Mouse (Mus musculus) retina, postnatal 1 day (tissue): ENCODE measurements at regions not wholly inside any gene's neighbourhood (a gene's known extent, or its start where the extent isn't known, plus 50 kb on each side); places are given as distances from the start of the nearest gene placed in this dataset.
A peak's percentile ranks its signal among the peaks of the same experiment; 100 is the strongest.

ENCODE experiments used
- DNase-seq: peaks from one replicate; pipeline ENCODE4 v3.0.0-alpha.2; 2012

GRCm38 (mm10) chr1:95762244-95762643 is 94.9 kb upstream of the St8sia4 start:
- peak; percentile 68 for DNase-seq

DNA sequence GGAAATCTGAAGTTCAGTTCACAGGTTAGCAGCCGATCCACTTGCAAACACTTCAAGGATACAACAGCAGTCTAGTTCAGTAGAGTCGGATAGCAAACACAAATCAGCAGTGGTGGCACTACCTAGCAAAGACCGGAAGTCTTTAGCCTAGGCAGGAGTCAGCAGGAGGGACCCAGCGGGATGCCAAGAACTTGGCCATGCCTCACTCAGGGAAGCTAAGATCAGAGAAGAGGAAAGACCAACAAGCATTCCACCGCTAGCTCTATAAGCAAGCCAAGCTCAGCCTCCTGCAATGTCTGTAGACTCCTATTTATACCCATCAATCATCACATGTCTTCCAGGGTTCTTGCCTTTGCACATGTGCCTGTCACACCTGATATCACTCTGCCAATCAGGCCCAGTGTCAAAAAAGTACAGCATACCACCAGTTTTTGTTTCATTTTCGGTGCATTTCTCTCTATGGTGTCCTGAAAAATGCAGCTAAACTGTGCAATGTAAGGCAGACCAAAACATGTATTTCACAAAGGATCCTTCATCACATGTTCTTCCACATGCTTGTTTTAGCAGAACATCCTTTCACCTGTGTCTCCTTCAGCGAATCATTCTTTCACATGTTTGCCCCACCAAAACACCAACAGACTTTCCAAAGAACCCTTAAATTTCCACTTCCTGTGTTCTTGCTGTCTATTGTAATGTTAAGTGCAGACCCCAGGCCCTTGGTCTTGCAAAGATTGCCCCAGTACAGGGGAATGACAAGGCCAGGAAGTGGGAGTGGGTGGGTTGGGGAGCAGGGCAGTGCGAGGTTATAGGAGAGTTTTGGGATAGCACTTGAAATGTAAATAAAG is 86.9 kb upstream of the St8sia4 start:
- DNase-seq: no peak

DNA sequence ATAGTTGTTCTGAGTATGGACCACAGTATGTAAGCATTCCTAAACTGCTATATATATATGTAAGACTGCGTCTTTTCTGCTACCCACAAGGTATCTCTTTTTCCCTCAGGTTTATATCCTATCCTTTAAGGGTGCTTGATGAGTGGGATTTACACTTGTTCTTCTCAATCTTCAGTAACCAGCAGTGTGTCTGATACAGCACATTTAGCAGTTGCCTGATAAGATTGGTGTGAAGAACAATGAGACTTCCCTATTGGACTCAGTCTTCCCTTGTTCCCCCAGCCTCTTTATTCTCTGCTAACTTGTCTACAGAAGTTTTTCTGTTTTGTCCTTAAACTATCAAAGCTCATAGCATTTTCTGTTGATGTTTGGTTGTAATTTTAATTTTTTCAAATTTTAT is 86.1 kb upstream of the St8sia4 start:
- no peak for DNase-seq

GRCm38 (mm10) chr1:95748940-95749339 is 81.6 kb upstream of the St8sia4 start:
- no peak for DNase-seq

- no peak for DNase-seq
These were observed 79.9 kb upstream of the St8sia4 start for GRCm38 (mm10) chr1:95747287-95747686.

DNA sequence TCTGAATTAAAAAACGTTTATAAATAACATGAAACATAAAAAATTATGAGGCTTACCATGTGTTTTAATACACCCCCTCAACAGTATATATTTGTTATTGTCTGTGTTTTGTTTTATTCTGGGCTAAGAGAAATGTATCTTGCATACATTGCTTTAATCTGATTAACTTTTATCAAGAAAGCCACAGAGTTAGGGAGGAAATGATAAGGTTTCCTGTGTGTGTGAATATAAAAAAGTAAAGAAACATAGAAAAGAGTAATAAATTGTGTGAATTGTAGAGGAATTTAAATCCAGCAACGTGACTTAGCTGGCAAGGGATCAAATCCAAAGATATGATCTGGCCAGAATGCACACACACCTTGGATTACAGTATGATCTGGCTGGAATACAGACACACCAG is 77.1 kb upstream of the St8sia4 start:
- DNase-seq: no peak

DNA sequence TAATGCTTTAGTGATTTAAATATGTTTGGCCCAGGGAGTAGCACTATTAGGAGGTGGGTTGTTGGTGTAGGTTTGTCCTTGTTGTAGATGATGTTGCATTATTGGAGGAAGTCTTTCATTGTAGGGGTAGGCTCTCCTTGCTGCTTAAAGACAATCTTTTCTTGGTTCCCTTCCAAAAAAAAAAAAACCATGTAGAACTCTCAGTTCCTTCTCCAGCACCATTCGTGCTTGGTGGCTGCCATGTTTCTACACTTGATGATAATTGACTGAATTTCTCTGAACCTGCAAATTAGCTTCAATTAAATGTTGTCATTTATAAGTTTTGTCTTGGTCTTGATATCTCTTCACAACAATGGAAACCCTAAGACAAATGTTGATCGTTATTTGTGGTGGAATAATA is 76.0 kb upstream of the St8sia4 start:
- no peak for DNase-seq

- DNase-seq: no peak
These were observed 52.1 kb upstream of the St8sia4 start for GRCm38 (mm10) chr1:95719449-95719848.

GRCm38 (mm10) chr1:95718794-95719193 is 51.4 kb upstream of the St8sia4 start:
- no peak for DNase-seq
